Mouse (Mus musculus): Measurements from ENCODE around the gene Phf21b. TPM values are rescaled to one million over a fixed set of nuclear protein-coding genes. Genes with fewer than 3 reads are reported as not detected.
"Not testable (repeated sequence)": the region's sequence is repeated elsewhere in the genome, so short reads cannot be mapped to it uniquely, and the experiment has no call there.

Phf21b gene
- polyA plus RNA-seq, 1 experiment from 2014 or later = 0.39 TPM

DNA sequence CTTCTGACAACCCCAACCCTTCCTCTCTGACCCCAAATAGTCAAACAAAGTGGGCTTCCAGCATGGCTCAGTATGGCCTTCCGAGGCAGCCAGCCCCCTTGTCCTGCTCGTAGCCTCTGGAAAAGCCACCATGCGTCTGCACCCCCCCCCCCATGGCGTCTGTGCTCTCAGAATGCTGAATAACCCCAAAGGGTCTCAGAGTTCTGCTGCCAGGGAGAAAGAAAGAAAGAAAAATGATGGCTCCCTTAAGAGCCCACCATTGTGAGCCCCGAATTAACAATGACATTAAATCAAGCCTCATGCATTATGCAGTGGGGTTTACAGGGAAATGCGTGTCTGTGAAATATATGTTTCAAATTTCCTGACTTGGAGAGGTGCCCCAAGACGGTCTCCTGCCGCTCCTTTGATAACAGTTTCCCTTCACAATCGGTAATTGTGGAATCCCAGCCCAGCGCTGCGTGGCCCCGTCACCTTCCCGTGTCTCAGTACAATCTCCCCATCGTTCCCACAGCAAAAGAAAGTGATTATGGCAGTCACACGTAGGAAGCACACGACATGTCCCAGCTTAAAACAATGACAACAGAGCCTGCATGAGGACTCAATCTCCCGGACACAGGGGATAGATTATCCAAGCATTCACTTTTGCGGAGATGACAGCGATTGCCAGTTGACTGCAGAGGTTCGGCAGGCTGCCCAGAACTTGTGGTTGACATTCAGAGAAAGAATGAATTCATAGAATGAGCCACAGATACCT, 80.3 kb downstream of the Phf21b start:
- Histone ChIP-seq H3K27ac (ENCODE audit: low read depth, low read length) (no peak overlapping the region), H3K4me3 (ENCODE audit: low read depth, low read length) (no peak overlapping the region), H3K4me1 (ENCODE audit: control insufficient read depth, insufficient read depth, low read length) (0 out of 2 replicates have a peak, but pooled peaks cover 3% of the 10 kb centered on the region), H3K9me3 (replicated peaks; ENCODE audit: control insufficient read depth, low read length) (no peaks in the 10 kb centered on the region), H3K36me3 (ENCODE audit: control insufficient read depth, insufficient read depth, low read length) (no peaks in the 10 kb centered on the region), H3K4me2 (no peak overlapping the region), H3K9ac (ENCODE audit: low read depth, low read length) (no peak overlapping the region), H3K27me3 (ENCODE audit: control insufficient read depth, insufficient read depth, low read length) (no peaks in the 10 kb centered on the region)
- ATAC-seq (replicated peaks; ENCODE audit: insufficient number of reproducible peaks, low FRiP score, low TSS enrichment) = no peak
- WGBS (ENCODE audit: insufficient replicate concordance) = 53% methylated on average over 20 of the region's 20 CpGs

- ATAC-seq (replicated peaks; ENCODE audit: insufficient number of reproducible peaks, low FRiP score, low TSS enrichment) = no peak
- WGBS (ENCODE audit: insufficient replicate concordance) = 77% methylated on average over 21 of the region's 21 CpGs
- Histone ChIP-seq H3K9me3 (replicated peaks; ENCODE audit: control insufficient read depth, low read length) (no peaks in the 10 kb centered on the region), H3K36me3 (ENCODE audit: control insufficient read depth, insufficient read depth, low read length) (no peaks in the 10 kb centered on the region), H3K27me3 (ENCODE audit: control insufficient read depth, insufficient read depth, low read length) (no peaks in the 10 kb centered on the region), H3K4me3 (ENCODE audit: low read depth, low read length) (no peak overlapping the region), H3K9ac (ENCODE audit: low read depth, low read length) (no peak overlapping the region), H3K4me2 (no peak overlapping the region), H3K27ac (ENCODE audit: low read depth, low read length) (no peak overlapping the region), H3K4me1 (ENCODE audit: control insufficient read depth, insufficient read depth, low read length) (0 out of 2 replicates have a peak, but pooled peaks cover 3% of the 10 kb centered on the region)
Measured at GRCm38 (mm10) chr15:84772191-84773111, 83.4 kb downstream of the Phf21b start.

DNA sequence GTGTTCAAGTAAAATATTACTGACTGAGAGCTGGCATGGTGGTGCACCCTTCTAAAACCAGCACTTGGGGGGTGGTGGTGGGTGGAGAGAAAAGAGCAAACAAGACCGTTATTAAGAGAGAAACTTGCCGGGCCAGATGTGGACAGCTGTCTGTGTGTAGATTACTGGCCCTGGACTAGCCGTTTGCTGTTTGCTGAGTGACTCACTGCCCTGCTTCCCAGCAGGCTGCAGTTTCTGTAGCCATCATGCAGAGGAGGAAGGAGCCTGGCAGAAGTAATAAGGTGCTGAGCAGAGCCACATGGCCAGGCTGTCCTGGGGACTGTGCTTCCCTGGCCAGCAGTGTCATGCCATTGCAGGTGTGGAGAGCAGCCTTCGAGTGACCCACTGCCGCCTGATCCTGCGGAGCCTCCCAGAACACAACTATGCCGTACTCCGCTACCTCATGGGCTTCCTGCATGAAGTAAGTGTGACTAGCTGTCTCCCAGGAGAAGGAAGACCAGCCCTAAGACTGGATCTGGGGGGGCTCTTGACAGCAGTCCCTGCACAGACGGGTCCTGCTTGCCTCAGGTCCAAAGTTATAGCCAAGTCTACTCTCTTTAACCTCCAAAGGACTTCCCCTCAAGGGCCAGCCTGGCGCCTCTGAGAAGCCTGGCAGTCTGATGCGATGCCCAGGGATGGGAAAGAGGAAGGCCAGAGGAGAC, 86.1 kb downstream of the Phf21b start:
- 74% methylated on average over 11 of the region's 11 CpGs for WGBS (ENCODE audit: insufficient replicate concordance)

DNA sequence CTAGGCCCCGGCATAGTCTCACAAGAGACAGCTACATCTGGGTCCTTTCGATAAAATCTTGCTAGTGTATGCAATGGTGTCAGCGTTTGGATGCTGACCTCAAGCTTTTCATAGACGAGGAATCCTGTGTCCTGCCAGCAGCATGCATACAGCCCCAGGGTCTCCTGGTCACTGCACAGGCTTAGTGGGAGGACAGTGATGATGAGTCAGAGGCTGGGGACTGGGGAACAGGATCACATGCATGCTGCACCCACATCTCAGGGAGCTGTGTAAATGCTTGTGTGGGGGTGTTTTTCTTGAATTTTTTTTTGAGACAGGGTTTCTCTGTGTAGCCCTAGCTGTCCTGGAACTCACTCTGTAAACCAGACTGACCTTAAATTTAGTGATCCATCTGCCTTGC, 87.3 kb downstream of the Phf21b start:
- ATAC-seq (replicated peaks; ENCODE audit: insufficient number of reproducible peaks, low FRiP score, low TSS enrichment); H3K27ac ChIP-seq (ENCODE audit: low read depth, low read length); H3K9ac ChIP-seq (ENCODE audit: low read depth, low read length); H3K4me1 ChIP-seq (ENCODE audit: control insufficient read depth, insufficient read depth, low read length); H3K4me3 ChIP-seq (ENCODE audit: low read depth, low read length); H3K9me3 ChIP-seq (replicated peaks; ENCODE audit: control insufficient read depth, low read length); H3K36me3 ChIP-seq (ENCODE audit: control insufficient read depth, insufficient read depth, low read length); H3K27me3 ChIP-seq (ENCODE audit: control insufficient read depth, insufficient read depth, low read length); H3K4me2 ChIP-seq: not testable (repeated sequence)
- WGBS (ENCODE audit: insufficient replicate concordance) = 77% methylated on average over 3 of the region's 4 CpGs

More for the DNA sequence above, 86.1 kb downstream of the Phf21b start:
- Histone ChIP-seq H3K9me3 (replicated peaks; ENCODE audit: control insufficient read depth, low read length) (no peaks in the 10 kb centered on the region), H3K4me3 (ENCODE audit: low read depth, low read length) (no peak overlapping the region), H3K9ac (ENCODE audit: low read depth, low read length) (no peak overlapping the region), H3K4me2 (no peak overlapping the region), H3K36me3 (ENCODE audit: control insufficient read depth, insufficient read depth, low read length) (no peaks in the 10 kb centered on the region), H3K27ac (ENCODE audit: low read depth, low read length) (no peak overlapping the region), H3K4me1 (ENCODE audit: control insufficient read depth, insufficient read depth, low read length) (0 out of 2 replicates have a peak, but pooled peaks cover 3% of the 10 kb centered on the region), H3K27me3 (ENCODE audit: control insufficient read depth, insufficient read depth, low read length) (no peaks in the 10 kb centered on the region)
- no peak for ATAC-seq (replicated peaks; ENCODE audit: insufficient number of reproducible peaks, low FRiP score, low TSS enrichment)

DNA sequence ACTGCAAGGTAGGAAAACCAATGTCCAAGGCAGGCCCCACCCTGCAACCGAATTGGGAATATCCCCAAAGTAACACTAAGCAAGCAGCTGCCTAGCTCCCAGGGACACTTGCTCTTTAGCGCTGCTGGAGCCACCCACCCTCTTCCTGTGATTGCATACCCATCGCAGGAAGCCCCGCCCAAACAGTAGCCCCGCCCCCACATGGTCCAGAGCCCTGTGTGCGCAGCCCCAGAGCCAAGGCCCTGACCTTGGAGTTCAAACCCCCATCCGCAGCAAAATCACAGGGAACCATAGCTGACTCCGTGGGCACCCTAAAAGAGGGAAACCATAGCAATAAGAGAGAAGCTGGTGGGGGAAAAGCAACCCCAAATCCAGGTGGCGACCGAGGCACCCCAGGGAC, 89.2 kb downstream of the Phf21b start:
- H3K9ac ChIP-seq (ENCODE audit: low read depth, low read length) = no peak overlapping the region

DNA sequence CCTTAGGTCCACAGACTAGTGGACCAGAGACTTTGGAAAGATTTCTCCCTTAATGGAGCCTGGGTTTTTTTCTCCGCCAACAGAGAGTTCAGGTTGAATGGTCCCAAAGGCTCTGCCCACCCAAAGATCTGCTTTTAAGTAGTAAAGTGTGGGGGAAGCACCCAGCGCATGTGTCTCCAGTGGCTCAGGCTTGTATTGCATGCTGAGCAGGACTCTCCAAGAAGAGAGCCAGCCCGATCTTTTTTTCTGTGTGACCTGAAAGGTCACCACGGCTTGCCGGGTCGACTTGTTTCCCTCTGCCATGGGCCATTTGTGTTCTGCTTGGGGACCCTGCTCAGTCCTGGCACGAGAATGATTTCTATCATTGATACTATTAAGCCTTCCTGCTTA, 92.4 kb downstream of the Phf21b start:
- no peak overlapping the region for H3K27ac ChIP-seq (ENCODE audit: low read depth, low read length)
- no peak overlapping the region for H3K4me3 ChIP-seq (ENCODE audit: low read depth, low read length)
- 52% methylated on average over 7 of the region's 7 CpGs for WGBS (ENCODE audit: insufficient replicate concordance)
- H3K36me3 ChIP-seq (ENCODE audit: control insufficient read depth, insufficient read depth, low read length) = no peaks in the 10 kb centered on the region
- no peak overlapping the region for H3K9ac ChIP-seq (ENCODE audit: low read depth, low read length)
- no peaks in the 10 kb centered on the region for H3K4me1 ChIP-seq (ENCODE audit: control insufficient read depth, insufficient read depth, low read length)
- H3K9me3 ChIP-seq (replicated peaks; ENCODE audit: control insufficient read depth, low read length) = no peaks in the 10 kb centered on the region
- H3K4me2 ChIP-seq = no peak overlapping the region
- ATAC-seq (replicated peaks; ENCODE audit: insufficient number of reproducible peaks, low FRiP score, low TSS enrichment) = no peak
- H3K27me3 ChIP-seq (ENCODE audit: control insufficient read depth, insufficient read depth, low read length) = no peaks in the 10 kb centered on the region

More for the DNA sequence above, 89.2 kb downstream of the Phf21b start:
- no peaks in the 10 kb centered on the region for H3K27me3 ChIP-seq (ENCODE audit: control insufficient read depth, insufficient read depth, low read length)
- no peak overlapping the region for H3K27ac ChIP-seq (ENCODE audit: low read depth, low read length)
- H3K4me2 ChIP-seq = no peak overlapping the region
- no peaks in the 10 kb centered on the region for H3K36me3 ChIP-seq (ENCODE audit: control insufficient read depth, insufficient read depth, low read length)
- no peak for ATAC-seq (replicated peaks; ENCODE audit: insufficient number of reproducible peaks, low FRiP score, low TSS enrichment)
- no peaks in the 10 kb centered on the region for H3K4me1 ChIP-seq (ENCODE audit: control insufficient read depth, insufficient read depth, low read length)
- no peak overlapping the region for H3K4me3 ChIP-seq (ENCODE audit: low read depth, low read length)
- H3K9me3 ChIP-seq (replicated peaks; ENCODE audit: control insufficient read depth, low read length) = no peaks in the 10 kb centered on the region
- WGBS (ENCODE audit: insufficient replicate concordance) = 27% methylated on average over 10 of the region's 10 CpGs

- no peak overlapping the region for H3K4me3 ChIP-seq (ENCODE audit: low read depth, low read length)
- WGBS (ENCODE audit: insufficient replicate concordance) = 77% methylated on average over 8 of the region's 8 CpGs
- no peak overlapping the region for H3K27ac ChIP-seq (ENCODE audit: low read depth, low read length)
- no peak overlapping the region for H3K4me2 ChIP-seq
- no peak for ATAC-seq (replicated peaks; ENCODE audit: insufficient number of reproducible peaks, low FRiP score, low TSS enrichment)
- H3K36me3 ChIP-seq (ENCODE audit: control insufficient read depth, insufficient read depth, low read length) = no peaks in the 10 kb centered on the region
- no peaks in the 10 kb centered on the region for H3K27me3 ChIP-seq (ENCODE audit: control insufficient read depth, insufficient read depth, low read length)
- H3K9me3 ChIP-seq (replicated peaks; ENCODE audit: control insufficient read depth, low read length) = no peaks in the 10 kb centered on the region
- H3K9ac ChIP-seq (ENCODE audit: low read depth, low read length) = no peak overlapping the region
- H3K4me1 ChIP-seq (ENCODE audit: control insufficient read depth, insufficient read depth, low read length) = no peaks in the 10 kb centered on the region
Measured at GRCm38 (mm10) chr15:84762712-84763422, 93.0 kb downstream of the Phf21b start.

- Histone ChIP-seq H3K9me3 (replicated peaks; ENCODE audit: control insufficient read depth, low read length) (no peaks in the 10 kb centered on the region), H3K27ac (ENCODE audit: low read depth, low read length) (no peak overlapping the region), H3K36me3 (ENCODE audit: control insufficient read depth, insufficient read depth, low read length) (no peaks in the 10 kb centered on the region), H3K4me1 (ENCODE audit: control insufficient read depth, insufficient read depth, low read length) (peaks cover 3% of the 10 kb centered on the region; the same call in 1 of the 2 replicates), H3K4me2 (no peak overlapping the region), H3K27me3 (ENCODE audit: control insufficient read depth, insufficient read depth, low read length) (peaks cover 10% of the 10 kb centered on the region), H3K4me3 (ENCODE audit: low read depth, low read length) (no peak overlapping the region), H3K9ac (ENCODE audit: low read depth, low read length) (no peak overlapping the region)
- 40% methylated on average over 4 of the region's 4 CpGs for WGBS (ENCODE audit: insufficient replicate concordance)
- no peak for ATAC-seq (replicated peaks; ENCODE audit: insufficient number of reproducible peaks, low FRiP score, low TSS enrichment)
Measured at GRCm38 (mm10) chr15:84758493-84758892, 97.4 kb downstream of the Phf21b start.
